Mouse (Mus musculus): ENCODE data around the gene Ewsr1. TPM values are rescaled to one million over a fixed set of nuclear protein-coding genes. Genes with fewer than 3 reads are reported as not detected.

Ewsr1 gene
- polyA plus RNA-seq, 1 experiment from 2014 or later: 949 TPM

DNA sequence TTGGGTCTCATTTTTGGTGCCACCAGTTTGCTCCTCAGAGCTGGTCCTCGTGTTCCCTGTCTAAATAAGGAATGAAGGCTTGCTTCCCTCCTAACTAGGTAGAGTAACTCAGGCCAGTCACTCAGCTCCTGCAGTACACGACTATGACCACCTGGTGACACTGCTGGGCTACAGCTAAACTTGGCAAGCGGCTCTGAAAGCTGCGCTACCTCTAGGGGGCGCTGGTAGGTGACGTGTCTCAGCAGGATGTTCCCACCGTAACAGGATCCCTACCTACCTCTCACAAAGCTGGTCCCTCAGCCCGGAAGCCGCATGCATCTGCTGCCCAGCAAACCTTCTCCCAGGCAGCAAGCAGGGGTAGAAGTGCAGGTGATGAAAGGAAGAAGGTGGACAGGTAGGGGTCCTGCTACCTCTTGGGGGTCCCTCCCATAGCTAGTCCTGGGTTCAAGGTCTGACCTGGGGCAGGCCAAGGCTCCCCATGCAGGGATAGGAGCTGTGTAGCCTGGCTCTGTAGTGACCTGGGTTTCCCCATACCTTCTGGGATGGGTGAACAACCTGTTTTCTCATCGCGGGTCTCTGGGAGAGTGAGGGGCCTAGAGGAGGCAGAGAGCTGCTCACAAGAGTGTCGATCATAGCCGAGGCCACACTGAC lies 16.0 kb upstream of the Ewsr1 start:
- Histone ChIP-seq H3K27me3 (no peaks in the 10 kb centered on the region), H3K36me3 (no peaks in the 10 kb centered on the region), H3K4me1 (no peaks in the 10 kb centered on the region), H3K9ac (no peak overlapping the region), H3K9me3 (no peaks in the 10 kb centered on the region), H3K27ac (no peak overlapping the region), H3K4me2 (replicated peaks) (no peak overlapping the region), H3K4me3 (no peak overlapping the region)
- no peak for ATAC-seq (ENCODE audit: insufficient number of reproducible peaks, insufficient read depth, low FRiP score, low TSS enrichment)
- 28% methylated on average over 13 of the region's 13 CpGs for WGBS

DNA sequence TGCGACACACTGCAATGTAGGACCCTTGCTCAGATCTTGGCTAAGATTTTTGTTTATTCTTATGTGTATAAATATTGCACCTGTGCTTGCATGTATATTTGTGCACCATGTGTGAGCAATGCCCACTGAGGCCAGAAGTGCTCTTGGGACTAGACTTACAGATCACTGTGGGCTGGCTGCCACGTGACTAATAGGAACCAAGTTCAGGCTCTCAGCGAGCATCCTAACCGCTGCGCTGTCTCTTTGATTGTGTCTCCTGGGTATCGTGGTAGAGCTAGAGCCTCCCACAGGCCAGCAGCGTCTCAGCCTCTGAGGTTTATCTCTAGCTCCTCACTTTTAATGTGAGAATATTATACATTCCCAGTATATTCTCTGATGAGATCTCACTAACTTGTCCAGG lies 14.6 kb upstream of the Ewsr1 start:
- no peak overlapping the region for H3K9ac ChIP-seq
- H3K4me2 ChIP-seq (replicated peaks): no peak overlapping the region
- H3K4me3 ChIP-seq: no peak overlapping the region
- ATAC-seq (ENCODE audit: insufficient number of reproducible peaks, insufficient read depth, low FRiP score, low TSS enrichment): no peak
- WGBS: 78% methylated on average over 7 of the region's 7 CpGs
- no peaks in the 10 kb centered on the region for H3K4me1 ChIP-seq
- H3K9me3 ChIP-seq: no peaks in the 10 kb centered on the region
- H3K36me3 ChIP-seq: no peaks in the 10 kb centered on the region
- no peaks in the 10 kb centered on the region for H3K27me3 ChIP-seq
- H3K27ac ChIP-seq: no peak overlapping the region

DNA sequence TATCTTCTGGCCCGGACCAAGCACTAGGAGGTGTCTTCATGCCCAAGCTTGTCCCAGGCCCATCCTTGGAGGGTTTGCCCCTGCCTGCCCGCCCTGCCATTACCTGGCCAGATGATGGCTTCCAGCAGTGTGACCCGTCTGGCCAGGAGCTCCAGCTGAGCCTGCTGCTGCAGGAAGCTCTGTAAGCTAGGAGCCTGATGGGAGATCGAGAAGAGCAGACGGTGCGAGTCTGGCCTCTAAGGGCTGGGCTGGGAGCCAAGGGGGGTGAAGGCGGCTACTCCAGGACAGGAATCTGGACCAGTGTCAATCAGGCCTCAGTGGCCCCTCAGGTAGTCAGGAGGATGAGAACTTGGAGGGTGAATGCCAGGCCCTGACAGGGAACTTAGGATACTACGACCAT lies 10.4 kb upstream of the Ewsr1 start:
- WGBS: 71% methylated on average over 8 of the region's 8 CpGs
- H3K4me2 ChIP-seq (replicated peaks): no peak overlapping the region

DNA sequence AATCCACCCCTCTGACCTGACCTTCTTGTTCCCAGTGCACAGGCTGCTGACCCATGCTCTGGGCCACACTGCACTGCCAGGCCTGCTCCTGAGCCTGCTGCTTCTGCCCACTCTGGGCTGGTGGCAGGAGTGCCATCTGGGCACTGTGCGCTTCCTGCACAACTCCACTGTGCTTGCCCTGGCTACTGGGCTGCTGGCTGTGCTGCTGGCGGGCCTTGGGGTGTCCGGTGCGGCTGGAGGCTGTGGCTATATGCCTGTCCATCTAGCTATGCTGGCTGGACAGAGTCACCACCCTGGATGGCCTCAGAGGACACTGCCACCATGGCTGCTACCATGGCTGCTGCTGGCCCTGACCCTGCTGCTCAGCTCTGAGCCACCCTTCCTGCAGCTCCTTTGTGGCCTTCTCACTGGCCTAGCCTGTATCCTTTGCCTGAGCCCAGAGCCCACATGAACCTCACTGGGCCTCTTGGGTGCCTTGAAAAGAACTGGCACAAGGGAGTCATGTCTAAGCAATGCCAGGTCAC lies 5.0 kb upstream of the Ewsr1 start:
- WGBS: 97% methylated on average over 4 of the region's 4 CpGs
- no peak overlapping the region for H3K27ac ChIP-seq
- no peaks in the 10 kb centered on the region for H3K27me3 ChIP-seq
- H3K36me3 ChIP-seq: peaks cover 19% of the 10 kb centered on the region
- no peak overlapping the region for H3K4me3 ChIP-seq
- no peak for ATAC-seq (ENCODE audit: insufficient number of reproducible peaks, insufficient read depth, low FRiP score, low TSS enrichment)
- no peak overlapping the region for H3K9ac ChIP-seq
- H3K4me2 ChIP-seq (replicated peaks): no peak overlapping the region
- peaks cover 12% of the 10 kb centered on the region for H3K4me1 ChIP-seq
- H3K9me3 ChIP-seq: no peaks in the 10 kb centered on the region

More for the DNA sequence above, 10.4 kb upstream of the Ewsr1 start:
- Histone ChIP-seq H3K36me3 (peaks cover 4% of the 10 kb centered on the region; the same call in 1 of the 2 replicates), H3K9ac (no peak overlapping the region), H3K27ac (no peak overlapping the region), H3K27me3 (no peaks in the 10 kb centered on the region), H3K4me3 (no peak overlapping the region), H3K9me3 (no peaks in the 10 kb centered on the region), H3K4me1 (no peaks in the 10 kb centered on the region)
- no peak for ATAC-seq (ENCODE audit: insufficient number of reproducible peaks, insufficient read depth, low FRiP score, low TSS enrichment)

DNA sequence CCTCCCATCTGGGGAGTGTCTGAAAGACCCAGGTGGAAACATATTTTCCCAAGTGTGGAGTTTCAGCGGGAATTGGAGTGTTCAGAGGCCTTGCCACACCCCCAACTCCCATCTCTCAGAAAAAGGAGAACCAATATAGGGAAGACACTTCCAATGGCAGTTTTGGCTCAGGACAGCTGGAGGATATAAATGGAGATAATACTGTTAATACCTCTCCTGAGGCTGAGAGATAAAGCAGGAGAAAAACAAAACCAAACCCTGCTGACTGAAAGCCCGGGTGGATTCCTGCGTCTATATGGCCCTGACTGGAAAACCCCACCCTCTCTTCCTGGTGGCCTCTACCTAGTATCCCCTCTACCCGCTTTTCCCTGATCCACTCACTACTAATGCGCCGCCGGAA lies 3.3 kb upstream of the Ewsr1 start:
- peaks cover 19% of the 10 kb centered on the region for H3K36me3 ChIP-seq

DNA sequence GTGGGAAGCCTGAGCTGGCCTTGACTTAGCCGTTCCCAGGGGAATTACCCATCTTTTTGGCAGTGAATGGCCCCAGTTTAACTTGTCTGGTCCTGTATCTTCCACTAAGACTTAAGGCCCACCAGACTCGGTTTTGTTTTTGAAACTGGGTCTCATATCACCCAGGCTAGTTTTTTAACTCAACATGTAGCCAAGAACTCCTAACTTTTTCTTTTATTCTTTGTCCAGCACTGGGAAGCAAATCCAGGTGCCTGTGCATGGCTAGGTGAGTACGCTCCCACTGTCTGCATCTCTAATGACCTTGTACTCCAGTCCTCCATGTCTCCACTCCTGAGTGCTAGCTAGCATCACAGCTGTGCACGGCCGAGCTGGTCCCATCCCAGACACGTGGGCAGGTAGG lies 2.6 kb upstream of the Ewsr1 start:
- H3K9ac ChIP-seq: no peak overlapping the region

More for the DNA sequence above, 3.3 kb upstream of the Ewsr1 start:
- Histone ChIP-seq H3K4me3 (no peak overlapping the region), H3K4me2 (replicated peaks) (no peak overlapping the region), H3K27me3 (no peaks in the 10 kb centered on the region), H3K27ac (no peak overlapping the region), H3K9ac (no peak overlapping the region), H3K9me3 (no peaks in the 10 kb centered on the region), H3K4me1 (peaks cover 13% of the 10 kb centered on the region)
- WGBS: 90% methylated on average over 7 of the region's 7 CpGs
- no peak for ATAC-seq (ENCODE audit: insufficient number of reproducible peaks, insufficient read depth, low FRiP score, low TSS enrichment)

DNA sequence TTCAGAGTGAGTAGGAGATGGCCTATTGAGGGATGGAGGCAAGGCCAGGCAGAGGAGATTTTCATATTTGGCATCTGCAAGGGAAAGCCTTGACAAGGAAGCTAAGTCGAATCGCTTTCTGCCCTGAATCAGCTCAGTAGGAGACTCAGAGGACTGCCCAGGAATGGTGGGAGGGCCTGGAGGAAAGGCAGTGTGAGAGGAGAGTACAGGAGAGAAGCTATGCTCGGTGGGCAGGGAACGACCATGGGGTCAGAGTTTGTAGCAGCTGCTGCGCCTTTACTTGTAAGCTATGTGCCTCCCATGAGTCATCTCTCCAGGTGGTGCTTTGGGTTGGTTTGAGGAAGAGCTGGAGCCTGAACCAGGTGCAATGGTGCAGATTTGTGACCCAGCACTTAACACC lies 1.7 kb upstream of the Ewsr1 start:
- peak overlapping the region; percentile 58 for H3K4me2 ChIP-seq (replicated peaks)
- H3K4me1 ChIP-seq: peaks cover 25% of the 10 kb centered on the region
- no peak overlapping the region for H3K27ac ChIP-seq
- H3K36me3 ChIP-seq: peaks cover 19% of the 10 kb centered on the region
- no peaks in the 10 kb centered on the region for H3K27me3 ChIP-seq
- ATAC-seq (ENCODE audit: insufficient number of reproducible peaks, insufficient read depth, low FRiP score, low TSS enrichment): no peak
- H3K9me3 ChIP-seq: no peaks in the 10 kb centered on the region
- WGBS: 47% methylated on average over 5 of the region's 5 CpGs
- H3K4me3 ChIP-seq: peak overlapping the region; percentile 69
- H3K9ac ChIP-seq: no peak overlapping the region; the same call in 1 of the 2 replicates

More for the DNA sequence above, 2.6 kb upstream of the Ewsr1 start:
- no peaks in the 10 kb centered on the region for H3K9me3 ChIP-seq
- 79% methylated on average over 6 of the region's 6 CpGs for WGBS
- no peaks in the 10 kb centered on the region for H3K27me3 ChIP-seq
- peaks cover 20% of the 10 kb centered on the region for H3K4me1 ChIP-seq
- ATAC-seq (ENCODE audit: insufficient number of reproducible peaks, insufficient read depth, low FRiP score, low TSS enrichment): no peak
- peaks cover 19% of the 10 kb centered on the region for H3K36me3 ChIP-seq
- H3K4me2 ChIP-seq (replicated peaks): no peak overlapping the region
- H3K27ac ChIP-seq: no peak overlapping the region
- H3K4me3 ChIP-seq: no peak overlapping the region

DNA sequence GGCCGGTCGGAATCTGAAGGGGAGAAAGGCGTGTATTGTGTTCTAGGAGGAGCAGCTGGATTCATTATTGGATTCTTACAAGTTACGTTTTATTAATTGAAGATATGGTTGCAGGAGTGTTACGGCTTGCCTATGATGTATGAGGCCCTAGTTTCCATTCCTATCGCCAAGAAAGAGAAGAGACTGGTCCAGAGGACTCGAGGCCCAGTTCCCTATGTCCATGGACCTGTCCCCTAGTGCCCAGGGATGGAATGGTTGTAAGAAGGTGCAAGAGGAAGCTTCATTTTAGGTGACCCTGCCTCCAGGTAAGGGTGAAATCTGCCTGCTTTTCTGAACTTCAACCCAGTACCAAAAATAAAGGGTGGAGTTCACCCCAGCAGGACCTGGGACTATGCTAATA lies 1.2 kb upstream of the Ewsr1 start:
- ATAC-seq (ENCODE audit: insufficient number of reproducible peaks, insufficient read depth, low FRiP score, low TSS enrichment): no peak
- Histone ChIP-seq H3K36me3 (peaks cover 19% of the 10 kb centered on the region), H3K4me1 (peaks cover 25% of the 10 kb centered on the region), H3K27me3 (no peaks in the 10 kb centered on the region), H3K9ac (peak overlapping the region; percentile 90), H3K4me2 (replicated peaks) (peak overlapping the region; percentile 58), H3K9me3 (no peaks in the 10 kb centered on the region), H3K27ac (peak overlapping the region; percentile 97), H3K4me3 (peak overlapping the region; percentile 69)
- under 1% methylated on average over 7 of the region's 7 CpGs for WGBS

DNA sequence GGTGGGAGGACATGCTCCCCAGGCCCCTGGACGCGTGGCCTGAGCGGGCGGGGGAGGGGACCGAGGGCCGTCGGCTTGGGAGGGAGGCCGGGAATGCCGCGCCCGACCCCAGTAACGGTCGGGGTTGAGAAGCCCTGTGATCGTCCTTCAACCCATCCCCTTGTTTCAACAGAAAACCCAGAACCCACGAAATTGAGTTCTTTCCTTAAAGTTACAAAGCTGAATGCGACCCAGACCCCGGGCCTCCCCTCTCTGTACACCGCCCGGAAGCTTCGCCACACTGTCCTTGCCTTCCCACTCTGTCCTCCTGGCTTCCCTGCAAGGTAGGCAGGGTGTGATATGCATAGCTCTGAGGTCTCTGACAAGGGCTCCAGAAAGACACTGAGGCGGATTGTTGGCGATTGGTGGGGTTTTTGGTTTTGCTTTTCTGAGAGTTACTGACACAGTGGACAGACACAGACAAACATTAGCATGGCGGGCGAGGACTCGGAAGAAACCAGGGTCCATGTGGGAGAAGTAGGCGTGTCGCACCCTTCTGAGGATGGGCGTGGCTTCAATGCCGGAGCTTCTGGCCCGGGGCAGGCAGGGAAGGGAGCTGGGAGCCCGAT lies 614 bp upstream of the Ewsr1 start:
- no peaks in the 10 kb centered on the region for H3K27me3 ChIP-seq
- 1% methylated on average over 31 of the region's 31 CpGs for WGBS
- H3K36me3 ChIP-seq: peaks cover 18% of the 10 kb centered on the region
- no peaks in the 10 kb centered on the region for H3K9me3 ChIP-seq
- H3K4me2 ChIP-seq (replicated peaks): peak overlapping the region; percentile 58
- H3K27ac ChIP-seq: peak overlapping the region; percentile 97
- H3K9ac ChIP-seq: peak overlapping the region; percentile 90
- peaks cover 25% of the 10 kb centered on the region for H3K4me1 ChIP-seq
- H3K4me3 ChIP-seq: peak overlapping the region; percentile 69
- peak; percentile 81 for ATAC-seq (ENCODE audit: insufficient number of reproducible peaks, insufficient read depth, low FRiP score, low TSS enrichment)

DNA sequence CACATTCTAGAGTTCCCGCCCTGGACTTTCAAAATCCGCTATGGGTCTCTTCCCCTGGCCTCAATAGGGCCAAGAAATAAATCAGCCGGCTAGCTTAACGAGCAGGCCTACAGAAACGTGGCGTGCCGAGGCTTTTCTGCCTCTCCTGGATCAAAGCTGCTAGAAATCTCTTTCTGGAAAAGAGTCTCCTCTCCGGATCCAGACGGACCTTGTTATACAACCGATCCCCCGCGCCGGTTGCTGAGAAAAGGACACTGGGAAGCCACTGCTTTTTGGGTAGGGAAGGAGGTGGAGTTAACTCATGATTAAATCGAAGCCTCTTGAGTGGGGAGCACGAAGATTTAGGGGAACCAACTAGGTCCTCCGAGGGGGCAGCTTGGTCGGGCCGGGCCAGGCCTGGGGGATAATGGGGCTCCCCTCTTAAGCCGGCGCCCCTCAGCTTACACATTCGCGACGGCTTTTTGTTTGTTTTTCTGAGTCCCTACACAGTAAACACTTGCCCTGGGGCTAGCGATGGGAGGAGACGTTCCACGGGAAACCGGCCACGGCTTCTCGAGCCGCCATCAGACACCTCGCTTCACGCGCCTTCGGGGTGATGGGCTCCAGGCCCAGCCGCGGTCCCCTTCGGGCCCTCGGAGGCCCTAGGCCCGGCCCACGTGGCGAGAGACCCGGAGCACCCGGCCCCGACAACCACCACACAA lies 881 bp downstream of the Ewsr1 start:
- peak overlapping the region; percentile 90 for H3K9ac ChIP-seq
- peak overlapping the region; percentile 83 for H3K4me2 ChIP-seq (replicated peaks)
- H3K27ac ChIP-seq: peak overlapping the region; percentile 97
- peak overlapping the region; percentile 69 for H3K4me3 ChIP-seq
- under 1% methylated on average over 44 of the region's 44 CpGs for WGBS
- no peaks in the 10 kb centered on the region for H3K27me3 ChIP-seq
- ATAC-seq (ENCODE audit: insufficient number of reproducible peaks, insufficient read depth, low FRiP score, low TSS enrichment): 0 out of 2 replicates have a peak, but pooled peaks have one; percentile 13
- H3K36me3 ChIP-seq: peaks cover 11% of the 10 kb centered on the region; the same call in 1 of the 2 replicates
- peaks cover 25% of the 10 kb centered on the region for H3K4me1 ChIP-seq
- H3K9me3 ChIP-seq: no peaks in the 10 kb centered on the region

DNA sequence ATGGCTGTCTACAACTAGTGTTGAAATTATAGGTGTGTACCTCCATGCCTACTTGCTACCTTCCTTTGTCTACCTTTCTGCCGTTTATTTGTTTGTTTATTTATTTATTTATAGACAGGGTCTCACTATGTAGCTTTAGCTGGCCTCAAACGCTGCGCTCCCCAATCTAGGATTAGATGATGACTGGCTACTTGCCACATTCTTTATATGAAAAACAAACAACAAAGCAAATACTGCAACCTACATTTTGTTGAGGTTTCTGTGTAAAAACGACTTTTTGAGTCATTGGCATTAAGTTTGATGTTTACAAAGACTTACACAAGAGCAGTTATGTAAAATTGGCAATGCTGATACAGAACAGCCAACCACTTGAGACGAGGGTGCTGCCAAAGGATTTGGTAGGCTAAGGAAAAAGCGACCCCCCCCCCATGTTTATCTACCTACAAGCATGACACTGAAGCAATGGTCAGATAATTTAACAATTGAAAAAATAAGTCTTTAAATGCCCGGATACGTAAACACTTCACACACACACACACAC lies 2.5 kb downstream of the Ewsr1 start:
- ATAC-seq (ENCODE audit: insufficient number of reproducible peaks, insufficient read depth, low FRiP score, low TSS enrichment): no peak
- 71% methylated on average over 8 of the region's 8 CpGs for WGBS
- H3K9ac ChIP-seq: peak overlapping the region; percentile 90

More for the DNA sequence above, 2.5 kb downstream of the Ewsr1 start:
- Histone ChIP-seq H3K27ac (no peak overlapping the region), H3K4me1 (peaks cover 25% of the 10 kb centered on the region), H3K4me2 (replicated peaks) (peak overlapping the region; percentile 83), H3K27me3 (no peaks in the 10 kb centered on the region), H3K4me3 (peak overlapping the region; percentile 69), H3K36me3 (peaks cover 18% of the 10 kb centered on the region), H3K9me3 (no peaks in the 10 kb centered on the region)

All from embryonic facial prominence, embryonic 12.5 days (tissue).